Mouse (Mus musculus): Measurements from ENCODE around the gene Ntrk2. TPM values are rescaled to one million over a fixed set of nuclear protein-coding genes. Genes with fewer than 3 reads are reported as not detected.

Gene Ntrk2
- polyA plus RNA-seq, 1 experiment, result 65.9 TPM

DNA sequence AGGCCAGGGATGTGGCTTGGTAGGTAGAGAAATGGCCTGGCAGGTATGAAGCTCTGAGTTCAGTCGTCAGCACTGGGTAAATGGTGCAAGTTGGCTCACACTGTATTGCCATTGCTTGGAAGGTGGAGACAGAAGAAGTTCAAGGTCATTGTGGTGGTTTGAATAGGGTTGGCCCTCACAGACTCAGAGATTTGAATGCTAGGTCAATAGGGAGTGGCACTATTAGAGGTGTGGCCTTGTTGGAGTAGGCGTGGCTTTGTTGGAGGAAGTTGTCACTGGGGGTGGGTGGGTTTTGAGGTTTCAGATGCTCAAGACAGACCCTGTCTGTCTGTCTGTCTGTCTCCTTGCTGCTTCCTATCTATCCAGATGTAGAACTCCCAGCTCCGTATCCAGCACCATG, 159.5 kb downstream of the Ntrk2 start:
- DNase-seq (ENCODE audit: low read depth), result no peak

DNA sequence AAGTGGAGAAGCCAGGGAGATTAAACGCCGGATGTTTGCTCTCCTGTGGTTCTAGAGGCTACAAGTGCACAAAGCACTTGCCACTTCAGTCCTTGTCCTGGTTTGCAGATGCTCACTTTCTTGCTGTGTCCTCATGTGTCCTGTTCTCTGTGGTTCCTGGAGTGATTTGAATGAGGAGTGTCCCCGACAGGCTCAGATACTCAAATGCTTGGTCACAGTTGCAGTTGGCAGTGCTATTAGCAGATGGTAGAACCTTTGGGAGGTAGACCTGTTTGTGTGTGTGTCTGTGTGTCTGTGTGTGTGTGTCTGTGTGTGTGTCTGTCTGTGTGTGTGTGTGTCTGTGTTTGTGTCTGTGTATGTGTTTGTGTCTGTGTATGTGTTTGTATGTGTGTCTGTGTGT, 160.1 kb downstream of the Ntrk2 start:
- no peak for DNase-seq (ENCODE audit: low read depth)

DNA sequence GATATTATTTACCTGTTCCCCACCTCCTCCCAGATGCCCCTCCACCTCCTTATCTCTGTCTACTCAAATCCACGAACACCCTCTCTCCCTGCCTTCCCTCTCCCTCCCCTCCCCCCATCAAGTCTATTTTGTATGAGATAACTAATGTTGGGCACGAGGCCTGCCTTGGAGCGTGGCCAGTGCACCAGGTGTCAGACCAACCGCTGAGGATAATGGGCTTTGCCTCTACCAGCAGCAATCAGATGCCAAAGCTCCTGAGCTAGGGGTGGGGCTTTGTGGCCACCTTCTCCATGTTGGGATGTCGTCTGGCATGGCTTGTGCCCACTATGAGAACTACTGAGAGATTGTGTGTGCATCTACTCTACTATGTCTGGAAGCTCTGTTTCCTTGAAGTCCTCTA, 161.8 kb downstream of the Ntrk2 start:
- no peak for DNase-seq (ENCODE audit: low read depth)

DNA sequence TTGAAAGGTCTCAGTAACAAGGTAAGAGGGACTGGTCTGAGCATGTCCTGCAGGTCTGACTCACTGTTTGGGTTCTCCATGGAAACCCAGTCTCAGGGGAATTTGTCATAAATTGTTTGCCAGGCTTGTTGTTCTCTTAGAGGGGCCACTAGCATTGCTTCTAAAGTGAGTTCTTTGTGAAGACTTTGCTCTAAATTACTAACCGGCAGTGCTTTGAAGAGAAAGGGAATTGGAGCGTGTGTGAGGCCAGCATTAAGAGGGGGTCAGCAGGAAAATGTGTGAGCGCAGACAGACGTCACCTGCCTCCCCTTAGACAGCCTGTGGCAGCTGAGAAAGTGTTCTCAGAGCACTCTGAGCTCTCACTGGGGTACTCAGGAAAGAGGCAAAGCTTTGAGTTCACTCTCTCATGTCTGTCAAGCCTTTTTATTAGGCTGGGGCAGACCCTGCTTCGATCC, 165.1 kb downstream of the Ntrk2 start:
- DNase-seq (ENCODE audit: low read depth), result no peak

DNA sequence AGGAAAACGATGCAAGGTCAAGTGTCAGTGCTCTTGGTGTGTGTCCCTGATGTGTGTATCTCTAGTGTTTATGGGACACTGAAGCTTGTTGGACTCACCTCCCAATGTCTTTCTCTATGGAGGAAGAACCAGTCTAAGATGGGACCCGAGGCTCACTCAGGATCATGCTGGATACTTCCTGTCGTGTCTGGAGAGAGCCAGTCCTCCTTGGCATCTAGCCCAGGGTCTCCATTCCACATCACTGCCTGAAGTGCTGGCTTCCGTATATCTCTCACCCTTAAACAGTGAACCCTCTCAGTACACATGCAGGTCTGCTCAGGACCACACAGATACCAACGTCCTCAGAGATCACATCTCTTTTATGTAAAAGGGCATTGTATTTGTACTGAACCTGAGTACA, 166.1 kb downstream of the Ntrk2 start:
- DNase-seq (ENCODE audit: low read depth), result no peak

DNA sequence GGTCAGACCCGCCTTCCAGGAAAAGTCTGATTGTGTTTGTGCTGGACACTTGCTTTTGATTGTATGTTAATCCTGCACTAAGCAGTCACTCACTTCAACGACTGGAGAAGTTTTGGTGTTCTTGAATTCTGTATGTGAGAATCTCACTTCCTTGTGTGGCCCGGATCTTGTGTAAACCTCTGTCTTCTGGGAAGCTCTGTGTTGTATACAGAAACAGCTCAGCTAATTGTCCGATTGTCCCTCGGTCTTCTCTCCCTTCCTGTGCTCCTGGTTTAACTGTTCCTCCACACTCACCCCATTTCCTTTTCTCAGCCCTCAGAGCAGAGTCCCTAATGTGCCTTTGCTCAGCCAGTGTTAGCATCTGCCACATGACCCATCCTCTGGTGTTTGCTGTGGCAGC, 190.1 kb downstream of the Ntrk2 start:
- no peak for DNase-seq (ENCODE audit: low read depth)

DNA sequence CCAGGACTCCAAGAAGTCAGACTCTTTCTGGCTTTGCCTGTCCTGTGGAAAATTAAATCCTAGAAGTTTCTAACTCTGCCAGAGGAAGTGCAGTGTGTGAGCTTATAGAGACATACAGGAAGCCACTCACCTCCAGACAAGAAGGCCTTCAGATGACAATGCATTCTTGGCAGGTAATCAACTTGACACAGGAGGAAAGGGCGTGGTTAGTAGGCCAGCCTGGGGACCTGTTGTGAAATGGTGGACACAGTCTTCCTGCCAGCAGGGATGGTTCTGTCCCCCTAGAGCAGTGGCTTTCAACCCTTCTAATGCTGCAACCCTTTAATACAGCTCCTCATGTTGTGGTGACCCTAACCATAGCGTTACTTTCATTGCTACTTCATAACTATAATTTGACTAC, 191.4 kb downstream of the Ntrk2 start:
- DNase-seq (ENCODE audit: low read depth), result no peak

DNA sequence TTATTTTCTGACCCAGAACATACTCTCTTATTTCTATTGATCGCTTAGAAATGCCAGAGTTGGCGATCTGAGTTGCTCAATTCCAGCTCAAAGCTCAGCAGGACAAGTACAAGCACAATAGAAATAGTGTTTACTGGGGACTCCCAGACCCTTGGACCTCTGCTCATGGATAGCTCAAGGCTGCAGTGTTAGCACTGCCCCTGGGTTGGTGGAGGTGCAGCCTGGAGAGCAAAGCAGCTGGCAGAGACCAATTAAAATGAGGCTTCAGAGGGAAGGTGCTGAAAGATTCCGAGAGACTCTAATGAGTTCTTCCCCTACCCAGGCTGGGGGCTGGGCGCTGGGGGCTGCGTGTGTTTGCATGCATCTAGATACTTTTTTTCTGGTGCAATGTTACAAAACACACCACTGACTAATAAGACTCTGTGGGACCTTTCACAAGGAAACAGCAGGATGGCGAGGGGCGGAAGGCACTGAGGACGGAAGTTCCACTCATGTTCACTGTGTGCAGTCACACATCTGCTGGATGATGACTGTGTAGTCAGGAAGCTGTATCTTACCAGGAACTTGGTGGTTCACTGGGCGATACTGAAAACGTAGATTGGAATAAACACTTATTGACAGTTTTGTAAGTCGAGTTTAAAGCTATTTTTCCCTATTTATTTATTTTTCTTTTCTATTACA, 193.1 kb downstream of the Ntrk2 start:
- no peak for DNase-seq (ENCODE audit: low read depth)

DNA sequence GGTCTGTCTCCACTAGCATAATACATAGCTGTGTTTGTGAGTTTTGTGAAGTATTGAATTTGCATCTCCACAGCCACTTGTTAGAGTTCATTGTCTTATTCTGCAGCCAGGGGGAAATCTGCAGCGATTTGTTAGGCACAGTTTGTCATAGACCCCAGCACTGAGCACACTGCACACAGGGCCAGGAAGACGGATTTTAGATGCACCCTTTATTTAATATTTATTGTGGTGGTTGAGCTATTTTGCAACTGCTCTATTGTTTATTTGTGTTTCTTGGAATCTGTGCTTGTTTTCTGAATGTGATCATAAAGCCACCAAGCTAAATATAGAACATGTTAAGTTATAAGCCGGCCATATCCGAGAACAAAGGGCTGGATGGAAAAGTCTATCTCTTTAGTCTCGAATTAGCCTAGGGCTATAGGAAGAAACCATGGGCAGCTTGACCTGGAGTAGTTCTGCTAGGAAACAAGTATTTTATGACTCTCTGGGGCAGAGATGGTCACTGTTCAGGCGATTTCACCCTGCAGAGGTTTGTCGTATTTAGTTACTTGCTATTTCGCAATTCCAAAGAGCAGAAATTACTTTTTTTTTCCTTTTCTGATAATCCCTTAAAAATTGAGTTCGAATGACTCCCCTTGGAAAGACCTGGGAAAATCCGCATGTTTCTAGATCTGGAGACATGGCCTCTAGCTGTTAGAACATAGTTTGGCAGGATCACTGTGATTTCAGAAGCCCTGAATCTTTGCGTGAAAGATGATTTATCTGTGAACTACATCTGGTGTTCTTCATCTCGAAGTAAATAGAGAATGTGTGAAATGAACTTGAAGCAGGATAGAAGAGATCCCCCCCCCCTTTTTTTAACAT, 196.8 kb downstream of the Ntrk2 start:
- no peak for DNase-seq (ENCODE audit: low read depth)

DNA sequence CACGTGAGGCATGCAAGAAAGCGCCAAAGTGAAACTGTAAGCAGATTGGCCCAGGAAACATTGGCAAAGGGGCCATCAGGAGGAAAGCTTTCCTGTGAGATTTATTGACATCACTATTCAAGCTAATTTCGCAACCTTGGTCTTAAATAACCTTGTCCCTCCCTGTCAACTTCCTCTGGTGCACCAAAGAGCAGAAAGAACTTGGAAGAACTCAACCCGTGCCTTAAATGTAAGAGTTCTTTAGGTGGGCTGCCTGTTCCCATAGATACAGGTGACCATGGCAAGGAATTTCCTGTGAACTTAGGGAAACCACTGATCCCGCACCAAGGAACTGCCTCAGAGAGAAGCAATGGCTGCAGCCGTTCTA, 197.4 kb downstream of the Ntrk2 start:
- no peak for DNase-seq (ENCODE audit: low read depth)

DNA sequence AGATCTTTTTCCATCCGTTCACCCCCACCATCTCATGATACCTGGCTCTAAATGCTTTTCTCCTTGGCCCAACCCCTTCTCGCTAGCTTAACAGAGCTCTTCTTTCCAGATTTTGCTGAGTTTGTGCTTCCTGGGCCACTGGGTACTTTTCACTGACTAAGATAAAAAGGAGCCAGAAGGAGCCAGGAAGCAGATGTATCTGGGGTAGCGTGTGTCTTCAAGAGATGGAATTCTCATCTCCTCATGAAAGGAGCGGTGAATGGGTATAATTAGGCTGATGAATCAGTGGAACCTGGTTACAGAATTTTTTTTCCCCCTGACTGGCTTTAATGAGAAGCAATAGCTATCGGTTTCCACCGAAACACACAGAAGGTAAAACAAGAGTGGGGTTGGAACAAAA, 198.2 kb downstream of the Ntrk2 start:
- DNase-seq (ENCODE audit: low read depth), result no peak

DNA sequence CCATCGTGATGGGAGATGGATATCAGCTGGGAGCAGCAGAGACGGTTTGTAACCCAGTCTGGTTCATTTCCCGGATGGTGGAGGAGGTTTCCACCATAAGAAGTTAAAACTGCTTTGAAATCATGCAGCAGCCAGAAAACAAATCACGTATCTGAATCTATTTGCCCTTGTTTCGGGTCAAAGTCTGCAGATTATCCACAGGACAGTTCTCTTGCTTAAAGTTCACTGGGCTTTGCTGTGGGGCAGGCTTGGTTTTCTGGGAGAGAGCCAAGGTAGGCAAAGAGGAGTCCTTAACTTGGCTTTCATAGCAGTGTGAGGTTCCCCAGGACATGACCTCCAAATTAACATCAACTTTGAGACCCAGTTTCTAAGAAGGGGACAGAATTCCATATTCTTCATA, 203.5 kb downstream of the Ntrk2 start:
- no peak for DNase-seq (ENCODE audit: low read depth)

DNA sequence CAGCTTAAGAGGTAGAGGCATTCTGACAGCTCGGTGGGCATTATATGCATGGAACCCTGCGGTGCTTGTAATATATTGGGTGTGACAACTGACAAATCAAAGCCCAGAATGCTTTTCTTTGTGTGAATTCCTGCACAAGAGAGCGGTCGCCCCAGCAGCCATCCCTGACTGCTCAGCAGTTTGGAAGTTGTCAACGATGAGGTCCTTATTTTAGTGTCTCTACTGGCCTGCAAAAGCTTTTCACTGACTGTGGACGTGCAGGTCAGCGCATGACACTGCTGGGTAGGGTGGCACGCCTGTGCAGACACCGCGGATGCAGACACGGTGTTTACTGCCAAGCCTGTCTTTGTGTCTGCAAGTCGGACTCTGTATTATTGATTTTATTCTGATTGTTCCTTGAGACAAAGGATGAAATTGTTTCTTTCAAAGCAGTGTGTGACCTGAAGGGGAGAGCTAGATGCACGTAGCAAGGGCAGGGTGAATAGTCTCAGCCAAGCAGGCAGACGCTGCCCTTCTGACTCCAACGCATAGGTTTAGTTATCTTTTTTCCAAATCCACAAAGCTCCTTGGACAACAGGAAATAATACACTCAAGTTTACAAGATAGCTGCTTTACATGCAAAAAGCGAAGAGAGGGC, 204.6 kb downstream of the Ntrk2 start:
- DNase-seq (ENCODE audit: low read depth), result no peak

DNA sequence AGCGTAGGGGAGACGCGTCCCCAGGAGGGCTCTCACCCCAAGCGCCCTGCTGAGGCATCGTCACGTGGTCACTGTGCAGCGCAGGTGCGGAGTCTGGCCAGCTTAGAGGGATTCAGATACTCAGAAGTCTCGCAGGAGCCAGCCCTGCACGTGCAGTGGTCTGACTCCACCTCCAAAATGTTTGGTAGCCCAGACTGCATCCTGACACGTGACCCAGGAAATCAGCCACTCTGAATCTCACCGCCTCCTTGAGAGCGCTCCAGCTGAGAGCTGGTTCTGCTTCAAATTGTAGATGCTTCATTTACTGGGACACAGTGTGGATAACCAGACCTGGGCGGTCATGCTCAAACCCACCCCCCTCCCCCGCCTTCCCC, 205.1 kb downstream of the Ntrk2 start:
- DNase-seq (ENCODE audit: low read depth), result no peak

DNA sequence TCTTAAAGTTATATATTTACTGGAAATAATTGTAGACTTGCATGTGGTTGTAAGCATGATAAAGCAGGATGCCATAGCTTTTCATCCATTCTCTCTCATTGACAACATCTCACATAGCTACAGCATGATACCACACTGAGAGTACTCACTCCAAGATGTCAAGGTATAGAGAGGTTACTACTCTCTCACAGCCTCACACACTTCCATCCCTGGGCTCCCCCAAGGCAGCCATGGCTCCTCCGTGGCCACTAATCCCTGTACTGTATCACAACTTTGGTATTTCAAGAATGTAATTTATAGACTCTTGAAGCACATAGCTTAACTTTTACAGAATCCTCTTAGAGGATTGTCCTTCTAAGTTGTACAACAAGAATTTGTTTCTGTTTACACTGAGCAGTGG, 209.0 kb downstream of the Ntrk2 start:
- DNase-seq (ENCODE audit: low read depth), result no peak

DNA sequence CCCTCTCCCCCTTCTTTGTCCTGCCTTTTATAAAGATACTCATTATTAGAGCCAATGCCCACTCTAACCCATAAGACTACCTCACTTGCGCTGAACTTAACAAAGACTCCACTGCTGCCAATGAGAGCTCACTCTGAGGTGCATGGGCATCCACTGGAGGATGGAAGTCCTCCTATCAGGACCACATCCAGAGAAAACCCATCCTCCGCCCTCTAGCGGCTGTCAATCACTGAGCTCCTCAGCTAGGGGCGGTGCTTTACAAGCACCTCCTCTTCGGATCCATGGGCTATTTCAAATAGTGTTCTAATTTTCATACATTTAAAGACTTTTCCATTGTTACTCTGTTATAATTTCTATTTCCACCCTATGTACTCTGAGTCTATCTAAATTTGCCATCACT, 210.8 kb downstream of the Ntrk2 start:
- no peak for DNase-seq (ENCODE audit: low read depth)

DNA sequence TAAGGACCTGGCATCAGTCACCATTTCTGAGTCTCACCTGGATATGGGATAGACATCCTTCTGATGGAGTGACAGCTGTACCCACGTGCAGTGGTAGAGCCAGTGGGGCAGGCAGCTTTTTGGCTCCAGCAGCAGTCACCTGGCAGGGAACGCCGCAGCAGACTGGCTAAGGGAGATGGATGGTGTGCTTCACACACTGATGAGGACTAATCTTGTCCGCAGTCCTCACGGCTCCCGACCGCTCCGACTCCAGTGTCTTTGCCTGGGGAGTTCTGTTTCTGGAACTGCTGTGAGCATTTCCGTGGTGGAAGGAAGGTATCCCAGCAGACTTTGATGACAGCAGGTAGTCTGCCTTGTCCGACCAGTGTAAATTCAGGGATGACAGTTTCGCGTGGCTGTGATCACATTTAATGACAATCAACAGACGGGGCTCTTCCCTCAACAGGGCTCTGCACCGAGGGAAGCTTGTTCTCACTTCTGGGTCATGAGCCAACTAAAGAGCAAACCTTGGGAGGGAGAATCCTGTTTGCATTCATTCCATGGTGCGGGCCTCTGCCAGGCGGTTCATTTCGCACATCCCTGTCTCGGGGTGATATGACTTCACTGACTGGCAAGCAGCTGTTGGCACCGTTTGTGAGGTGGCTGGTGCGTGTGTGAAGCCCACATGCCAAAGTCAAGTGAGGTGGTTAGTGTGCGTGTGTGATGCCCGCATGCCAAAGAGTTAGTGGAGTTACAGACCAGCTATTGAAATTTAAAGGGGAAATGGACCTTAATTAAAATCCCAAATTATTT, 216.1 kb downstream of the Ntrk2 start:
- no peak for DNase-seq (ENCODE audit: low read depth)

DNA sequence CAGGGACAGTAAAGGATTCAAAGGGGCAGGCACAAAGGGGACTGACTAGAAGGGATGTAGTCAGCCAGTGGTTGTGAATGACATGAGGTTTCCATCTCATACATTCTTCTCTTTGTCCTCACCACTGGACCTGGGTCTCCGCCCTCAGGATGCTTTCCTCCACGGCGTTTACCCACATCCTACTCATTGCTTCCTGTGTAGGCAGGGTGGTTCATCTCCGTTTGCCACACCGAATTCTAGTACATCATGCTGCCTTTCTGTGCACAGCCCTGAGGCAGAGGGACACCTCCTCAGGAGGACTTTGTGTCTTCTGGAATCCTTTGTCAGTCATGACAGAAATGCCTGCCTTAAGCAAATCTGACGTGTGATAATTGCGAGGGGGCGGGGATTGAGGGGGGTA, 219.3 kb downstream of the Ntrk2 start:
- DNase-seq (ENCODE audit: low read depth), result no peak

DNA sequence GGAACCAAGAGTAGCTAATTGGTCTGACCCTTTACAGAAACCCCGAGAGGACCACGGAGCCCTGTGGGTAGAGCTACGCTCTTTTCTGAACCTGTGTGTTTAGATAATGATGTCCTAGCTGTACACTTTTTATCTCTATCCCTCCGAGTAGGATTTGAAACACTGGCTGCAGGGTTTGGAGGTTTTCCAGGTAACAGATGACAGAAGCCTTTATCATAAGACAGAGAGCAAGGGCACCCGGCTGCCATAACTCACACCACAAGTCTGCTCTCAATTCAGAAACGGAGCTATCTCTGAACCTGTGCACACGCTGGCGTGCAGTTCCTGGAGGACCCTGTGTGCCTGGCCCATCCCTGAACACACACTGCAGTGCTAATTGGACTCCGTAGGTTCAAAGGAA, 221.1 kb downstream of the Ntrk2 start:
- DNase-seq (ENCODE audit: low read depth), result no peak

DNA sequence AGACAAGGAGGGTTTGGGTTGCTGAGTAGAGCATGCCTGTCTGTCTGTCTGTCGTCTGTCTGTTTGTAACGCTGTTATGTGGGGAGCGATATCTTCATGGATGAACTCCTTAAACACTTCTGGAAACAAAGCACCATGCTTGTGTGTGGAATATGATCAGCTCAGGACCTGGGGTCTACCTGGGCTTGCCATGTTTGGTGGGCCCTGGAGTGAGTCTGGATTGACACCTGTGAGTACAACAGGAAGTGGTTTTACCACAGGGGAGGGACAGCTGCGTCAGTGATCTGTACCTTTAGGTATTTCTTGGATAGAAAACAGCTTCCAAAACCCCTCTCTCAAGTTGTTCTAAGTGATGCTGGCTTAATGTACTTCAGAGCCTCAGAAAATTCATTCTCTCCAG, 222.2 kb downstream of the Ntrk2 start:
- no peak for DNase-seq (ENCODE audit: low read depth)

DNA sequence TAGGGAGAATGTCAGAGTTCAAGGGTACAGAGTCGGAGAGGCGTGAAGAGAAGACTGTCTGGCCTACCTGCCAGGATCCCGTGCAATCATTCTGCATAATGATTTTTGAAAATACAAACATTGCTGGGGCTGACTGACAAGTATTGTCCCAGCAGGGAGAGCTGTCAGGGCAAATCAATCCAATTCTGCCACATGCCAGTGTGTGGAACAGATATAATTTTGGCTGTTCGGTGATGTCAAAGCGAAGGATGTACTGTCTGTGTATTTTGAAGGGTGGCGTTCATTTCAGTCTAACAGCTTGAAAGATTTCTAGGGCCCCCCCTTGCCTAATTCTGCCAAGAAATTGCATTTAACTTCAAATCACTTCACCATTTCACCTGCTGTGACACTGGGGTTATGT, 224.2 kb downstream of the Ntrk2 start:
- no peak for DNase-seq (ENCODE audit: low read depth)
